Mouse (Mus musculus): ENCODE data around the gene Tcf19.

DNA sequence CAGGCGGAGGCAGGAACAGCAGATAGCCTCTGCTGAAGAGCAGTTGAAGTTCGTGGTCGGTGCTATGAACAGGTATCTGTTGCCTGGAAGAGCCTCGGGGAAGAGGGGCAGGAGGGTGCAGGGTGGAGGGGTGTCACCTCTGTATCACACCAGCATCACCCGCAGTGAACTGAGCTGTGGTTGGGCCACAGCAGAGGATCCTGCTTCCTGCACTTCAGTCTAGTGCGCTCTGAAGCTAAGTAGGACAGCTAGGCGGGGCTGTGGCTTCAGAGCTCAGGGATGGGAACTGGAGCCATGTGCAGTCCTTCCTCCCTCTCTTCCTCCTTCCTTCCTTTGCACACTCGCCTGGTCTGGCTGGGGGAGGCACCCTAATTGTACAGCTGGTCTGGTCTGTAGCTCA lies 10.0 kb upstream of the Tcf19 start:
- no peak for TF ChIP-seq CTCF (IDR thresholded peaks at IDR 0.05; ENCODE audit: borderline replicate concordance, extremely low read depth, insufficient read depth, insufficient read length)
- no peak for TF ChIP-seq POLR2A (IDR thresholded peaks at IDR 0.05; ENCODE audit: borderline replicate concordance, extremely low read depth, insufficient read depth, insufficient read length, poor library complexity, severe bottlenecking)
